8 mouse cellular contexts compared by ENCODE assay signal in genomic region chr2:19657881-19658589, GRCm38 (mm10). TPM values are rescaled to one million over a fixed set of nuclear protein-coding genes. Genes with fewer than 3 reads are reported as not detected.
DNase-seq lines count a peak whose midpoint lies in the region; ATAC-seq lines count a peak whose summit lies in the region.

No protein-coding gene starts in this region.

- peak overlapping the region; percentile 91 for H3K27ac ChIP-seq in intestine, embryonic 15.5 days

- DNase-seq in R1 (ENCODE audit: low read depth, low spot score), result peak; percentile 75
- DNase-seq in cerebellum, adult 9-11 months, result peak; percentile 69
- DNase-seq in gastrocnemius, adult 8-10 months (ENCODE audit: low spot score in 2 of 2), result peak; percentile 23 to 46
- peak; percentile 56 for DNase-seq in left cerebral cortex, postnatal 4 days
- DNase-seq in mesoderm, embryonic 11.5 days (ENCODE audit: low read depth, low spot score), result peak; percentile 44
- peak; percentile 37 to 54 for DNase-seq in right cerebral cortex, postnatal 36 days (ENCODE audit: low spot score in 2 of 2)
- peak; percentile 50 to 69 for DNase-seq in urinary bladder, postnatal 4 days (ENCODE audit: low spot score in 2 of 2)

- peak overlapping the region; percentile 69 for H3K9ac ChIP-seq in intestine, embryonic 15.5 days

- H3K36me3 ChIP-seq in intestine, embryonic 15.5 days, result no peaks in the 10 kb centered on the region

- peak; percentile 89 for ATAC-seq in intestine, embryonic 15.5 days

- no peaks in the 10 kb centered on the region for H3K9me3 ChIP-seq in intestine, embryonic 15.5 days

- intact Hi-C loops in left cerebral cortex, postnatal 4 days (cut with DNase I), result loop anchor here (5.0 kb wide), 1 partner anchor 136 kb away; no protein-coding TSS in a partner anchor

- peak overlapping the region; percentile 88 for H3K4me2 ChIP-seq in intestine, embryonic 15.5 days (replicated peaks)

- peaks cover 9% of the 10 kb centered on the region; the same call in 1 of the 2 replicates for H3K4me1 ChIP-seq in intestine, embryonic 15.5 days (replicated peaks)

- under 1% methylated on average over 100 of the region's 108 CpGs for WGBS in intestine, embryonic 15.5 days

- H3K27me3 ChIP-seq in intestine, embryonic 15.5 days (replicated peaks), result no peaks in the 10 kb centered on the region

- peak overlapping the region; percentile 77 for H3K4me3 ChIP-seq in intestine, embryonic 15.5 days (replicated peaks)

RNA-seq across cellular contexts. Expression of gene Otud1, which starts 0.5 kb away (rescaled TPM):
- 10 to 100 TPM; 10.9 to 33.9 (median 14.9) TPM for total RNA-seq in gastrocnemius, adult 8-10 months (2022)
- 1.1 and 1.3 TPM in 2 replicates for polyA plus RNA-seq in intestine, embryonic 15.5 days (2015; fragmentation: Nextera tagmentation; extraction: Ambion mirVana)
- 10 to 100 TPM; 11.3 to 11.6 TPM for total RNA-seq in left cerebral cortex, postnatal 4 days (2021)

Comparison
In these comparisons a context has a peak if more than half of its experiments do, and no peak if none do; other contexts are left out.
1. Peak in every context shown above with its lines: DNase-seq, ATAC-seq, H3K4me3 ChIP-seq and H3K27ac ChIP-seq.